Mouse (Mus musculus) midbrain, embryonic 13.5 days (tissue): ENCODE measurements around the gene H2-Q2. TPM values are rescaled to one million over a fixed set of nuclear protein-coding genes. Genes with fewer than 3 reads are reported as not detected.
"Not testable (repeated sequence)": the region's sequence is repeated elsewhere in the genome, so short reads cannot be mapped to it uniquely, and the experiment has no call there.

Source experiments
- ATAC-seq: fragments of 200-750 bp; cut with Nextera tagmentation; 2 replicates; pipeline ENCODE4 v1.8.0; 2017; ENCODE audit warnings: mild to moderate bottlenecking, moderate TSS enrichment, moderate library complexity
- H3K27ac ChIP-seq: fragments of 300-500 bp; sonication (generic); 2 replicates; pipeline ENCODE4 v1.5.1; 2015; ENCODE audit warnings: inconsistent platforms, mild to moderate bottlenecking, moderate library complexity
- H3K27me3 ChIP-seq: fragments of 300-500 bp; sonication (generic); 2 replicates; pipeline ENCODE4 v1.6.1; 2015; ENCODE audit warnings: mild to moderate bottlenecking, inconsistent platforms
- H3K36me3 ChIP-seq: fragments of 300-500 bp; sonication (generic); 2 replicates; pipeline ENCODE4 v1.6.1; 2015; ENCODE audit warnings: mild to moderate bottlenecking, inconsistent platforms
- H3K4me1 ChIP-seq: fragments of 300-500 bp; sonication (generic); replicated peaks from 2 replicates; pipeline ENCODE4 v1.6.1; 2015; ENCODE audit warnings: inconsistent platforms
- H3K4me2 ChIP-seq: fragments of 300-500 bp; sonication (generic); replicated peaks from 2 replicates; pipeline ENCODE4 v1.6.1; 2015; ENCODE audit warnings: moderate library complexity, mild to moderate bottlenecking, inconsistent platforms
- H3K4me3 ChIP-seq: fragments of 300-500 bp; sonication (generic); replicated peaks from 2 replicates; pipeline ENCODE4 v1.5.1; 2015; ENCODE audit warnings: mild to moderate bottlenecking, inconsistent platforms
- H3K9ac ChIP-seq: fragments of 300-500 bp; sonication (generic); replicated peaks from 2 replicates; pipeline ENCODE4 v1.6.1; 2015; ENCODE audit warnings: mild to moderate bottlenecking, inconsistent platforms
- H3K9me3 ChIP-seq: fragments of 300-500 bp; sonication (generic); 2 replicates; pipeline ENCODE4 v1.6.1; 2016; ENCODE audit warnings: mild to moderate bottlenecking, inconsistent platforms
- WGBS: fragments of 180-500 bp; shearing (Covaris S2); methylation state at CpG from one replicate; pipeline ENCODE4 v1.1.7; 2015; 5-methylcytosine and 5-hydroxymethylcytosine counted together
- polyA plus RNA-seq: library from polyadenylated mRNA; unstranded; fragments of >200 nt; fragmentation: Nextera tagmentation; extraction: Ambion mirVana; gene quantifications from 2 replicates; pipeline ENCODE4 v1.2.1, GENCODE M21; 2015

H2-Q2 gene
- polyA plus RNA-seq, 1 experiment from 2014 or later = 0.30 TPM

GRCm38 (mm10) chr17:35326000-35326399 lies 16.0 kb upstream of the H2-Q2 start:
- H3K4me3 ChIP-seq, H3K36me3 ChIP-seq, H3K9me3 ChIP-seq, H3K9ac ChIP-seq, H3K4me1 ChIP-seq, ATAC-seq, H3K27ac ChIP-seq, H3K4me2 ChIP-seq: not testable (repeated sequence)
- peaks cover 22% of the 10 kb centered on the region for H3K27me3 ChIP-seq

DNA sequence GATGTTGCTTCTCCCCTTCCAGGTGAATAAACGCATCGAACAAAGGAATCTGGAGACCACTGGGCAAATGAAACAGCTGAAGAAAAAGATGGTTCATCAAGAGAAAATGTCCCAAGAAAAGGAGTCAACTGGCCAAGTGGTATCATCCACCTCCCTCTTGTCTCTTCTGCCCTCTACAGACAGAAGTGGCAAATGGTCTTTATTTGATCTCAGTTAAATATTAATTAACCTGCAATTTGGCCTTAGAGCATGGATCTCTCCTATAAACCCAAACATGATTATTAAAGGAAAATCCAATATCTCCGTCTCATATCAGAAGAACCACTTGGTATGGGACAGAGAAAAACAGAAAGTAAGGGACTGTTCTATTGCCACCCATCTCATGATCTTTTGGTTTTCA lies 12.3 kb upstream of the H2-Q2 start:
- not testable (repeated sequence) for H3K4me3 ChIP-seq, H3K36me3 ChIP-seq, H3K4me1 ChIP-seq, H3K9ac ChIP-seq, H3K4me2 ChIP-seq, H3K27ac ChIP-seq, ATAC-seq, H3K27me3 ChIP-seq, H3K9me3 ChIP-seq
- 59% methylated on average over 3 of the region's 3 CpGs for WGBS

DNA sequence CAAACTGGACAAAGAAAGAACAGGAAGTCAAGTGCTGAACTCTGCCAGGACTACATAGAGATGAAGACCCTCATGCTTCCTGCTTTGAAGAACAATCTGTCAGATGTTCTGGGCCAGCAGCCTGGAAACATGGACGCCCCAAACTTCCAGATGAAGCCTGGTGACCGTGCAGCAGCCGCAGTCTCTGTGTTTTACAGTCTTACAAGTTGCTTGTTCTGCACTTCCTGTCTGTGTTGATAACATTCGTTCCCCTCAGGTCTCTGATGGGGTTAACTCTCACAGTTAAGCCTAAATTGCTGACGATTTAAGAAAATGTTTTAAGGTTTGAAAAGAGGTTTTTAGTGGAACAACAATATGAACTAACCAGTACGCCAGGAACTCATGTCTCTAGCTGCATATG lies 10.5 kb upstream of the H2-Q2 start:
- not testable (repeated sequence) for H3K9ac ChIP-seq, H3K4me2 ChIP-seq, H3K27me3 ChIP-seq, H3K27ac ChIP-seq, H3K4me1 ChIP-seq, ATAC-seq, H3K4me3 ChIP-seq, H3K36me3 ChIP-seq, H3K9me3 ChIP-seq
- WGBS = 76% methylated on average over 6 of the region's 6 CpGs

GRCm38 (mm10) chr17:35342711-35343476 lies 852 bp downstream of the H2-Q2 start:
- Histone ChIP-seq H3K4me1 (peaks cover 13% of the 10 kb centered on the region), H3K4me2 (peak overlapping the region; percentile 81), H3K27me3 (peaks cover 54% of the 10 kb centered on the region), H3K4me3 (peak overlapping the region; percentile 45), H3K36me3 (no peaks in the 10 kb centered on the region), H3K9me3 (no peaks in the 10 kb centered on the region), H3K27ac (no peak overlapping the region), H3K9ac (peak overlapping the region; percentile 61)
- 0 out of 2 replicates have a peak, but pooled peaks have one; percentile 30 for ATAC-seq
- WGBS = 2% methylated on average over 46 of the region's 46 CpGs

GRCm38 (mm10) chr17:35347659-35348058 lies 5.6 kb downstream of the H2-Q2 start:
- H3K27me3 ChIP-seq = peaks cover 26% of the 10 kb centered on the region
- not testable (repeated sequence) for H3K36me3 ChIP-seq, ATAC-seq, H3K4me1 ChIP-seq, H3K27ac ChIP-seq, H3K4me3 ChIP-seq, H3K9me3 ChIP-seq, H3K9ac ChIP-seq, H3K4me2 ChIP-seq

- H3K4me3 ChIP-seq, H3K4me2 ChIP-seq, H3K4me1 ChIP-seq, H3K36me3 ChIP-seq, H3K9ac ChIP-seq, H3K27ac ChIP-seq, H3K9me3 ChIP-seq, ATAC-seq: not testable (repeated sequence)
- 80% methylated on average over 6 of the region's 6 CpGs for WGBS
- peaks cover 12% of the 10 kb centered on the region; the same call in 1 of the 2 replicates for H3K27me3 ChIP-seq
Observed at GRCm38 (mm10) chr17:35353275-35353674, 11.2 kb downstream of the H2-Q2 start.

GRCm38 (mm10) chr17:35354071-35354470 lies 12.0 kb downstream of the H2-Q2 start:
- Histone ChIP-seq H3K9me3 (no peaks in the 10 kb centered on the region), H3K4me1 (peaks cover 3% of the 10 kb centered on the region), H3K4me2 (no peak overlapping the region), H3K36me3 (no peaks in the 10 kb centered on the region), H3K27me3 (peaks cover 19% of the 10 kb centered on the region), H3K27ac (no peak overlapping the region), H3K9ac (no peak overlapping the region), H3K4me3 (no peak overlapping the region)
- no peak for ATAC-seq
- WGBS = 86% methylated on average over 2 of the region's 2 CpGs

- Histone ChIP-seq H3K4me3 (no peak overlapping the region), H3K4me1 (peaks cover 8% of the 10 kb centered on the region), H3K9me3 (no peaks in the 10 kb centered on the region), H3K9ac (no peak overlapping the region), H3K4me2 (no peak overlapping the region), H3K27me3 (peaks cover 29% of the 10 kb centered on the region), H3K36me3 (no peaks in the 10 kb centered on the region), H3K27ac (no peak overlapping the region)
- no peak for ATAC-seq
- WGBS = 54% methylated on average over 1 of the region's 1 CpGs
Observed at GRCm38 (mm10) chr17:35357086-35357485, 15.0 kb downstream of the H2-Q2 start.

DNA sequence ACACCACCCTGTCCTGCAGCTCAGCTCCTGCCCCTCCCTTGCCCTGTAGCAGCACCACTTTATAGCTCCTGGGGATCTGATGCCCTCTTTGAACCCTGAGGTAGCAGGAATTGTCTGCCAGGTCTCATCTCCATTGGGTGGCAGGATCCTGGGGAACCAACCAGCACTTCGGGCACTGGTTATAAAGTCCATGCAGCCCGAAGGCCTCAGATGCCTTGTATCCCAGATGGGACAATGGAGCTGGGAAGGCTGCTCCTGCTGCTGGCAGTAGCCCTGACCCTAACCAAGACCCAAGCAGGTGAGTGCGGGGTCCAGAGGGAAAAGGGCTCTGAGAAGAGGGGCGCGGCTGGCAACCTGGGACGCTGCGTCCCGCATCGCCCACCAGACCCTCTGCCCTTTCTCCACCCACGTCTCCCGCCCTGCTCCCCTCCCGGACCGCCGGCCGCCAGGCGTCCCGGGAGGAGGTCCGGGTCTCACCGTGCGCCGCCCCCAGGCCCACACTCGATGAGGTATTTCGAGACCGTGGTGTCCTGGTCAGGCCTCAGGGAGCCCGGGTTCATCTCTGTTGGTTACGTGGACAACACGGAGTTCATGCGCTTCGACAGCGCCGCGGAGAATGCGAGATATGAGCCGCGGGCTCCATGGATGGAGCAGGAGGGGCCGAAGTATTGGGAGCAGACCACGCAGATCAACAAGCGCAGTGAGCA lies 16.9 kb downstream of the H2-Q2 start:
- Histone ChIP-seq H3K27me3 (peaks cover 29% of the 10 kb centered on the region), H3K4me2 (peak overlapping the region; percentile 65), H3K36me3 (no peaks in the 10 kb centered on the region), H3K9me3 (peaks cover 6% of the 10 kb centered on the region; the same call in 1 of the 2 replicates), H3K4me3 (peak overlapping the region; percentile 36), H3K4me1 (peaks cover 8% of the 10 kb centered on the region), H3K9ac (peak overlapping the region; percentile 52), H3K27ac (no peak overlapping the region)
- WGBS = 8% methylated on average over 28 of the region's 38 CpGs
- ATAC-seq = no peak

DNA sequence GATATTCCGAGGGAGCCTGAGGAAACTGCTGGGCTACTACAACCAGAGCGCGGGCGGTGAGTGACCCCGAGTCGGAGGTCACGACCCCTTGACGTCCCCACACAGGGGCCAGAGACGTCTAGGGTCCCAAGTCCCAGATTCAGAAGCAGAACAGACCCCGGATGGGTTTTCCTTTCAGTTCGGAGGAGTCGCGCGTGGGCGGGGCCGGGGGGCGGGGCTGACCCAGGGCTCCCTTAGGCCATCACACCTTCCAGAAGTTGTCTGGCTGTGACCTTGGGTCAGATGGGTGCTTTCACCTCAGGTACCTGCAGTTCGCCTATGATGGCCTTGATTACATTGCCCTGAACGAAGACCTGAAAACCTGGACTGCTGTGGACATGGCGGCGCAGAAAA lies 17.4 kb downstream of the H2-Q2 start:
- Histone ChIP-seq H3K4me1 (peaks cover 8% of the 10 kb centered on the region), H3K4me3 (peak overlapping the region; percentile 36), H3K4me2 (peak overlapping the region; percentile 65), H3K9ac (peak overlapping the region; percentile 52), H3K36me3 (no peaks in the 10 kb centered on the region), H3K9me3 (peaks cover 6% of the 10 kb centered on the region; the same call in 1 of the 2 replicates), H3K27me3 (peaks cover 29% of the 10 kb centered on the region), H3K27ac (no peak overlapping the region)
- WGBS = 17% methylated on average over 21 of the region's 21 CpGs
- no peak for ATAC-seq

GRCm38 (mm10) chr17:35379369-35379728 lies 37.3 kb downstream of the H2-Q2 start, which contains the start of gene H2-Q4:
Gene H2-Q4 (plus strand): TSS chr17:35379617.
- peaks cover 5% of the 10 kb centered on the region; the same call in 1 of the 2 replicates for H3K4me1 ChIP-seq
- H3K27me3 ChIP-seq = peaks cover 14% of the 10 kb centered on the region
- no peaks in the 10 kb centered on the region for H3K36me3 ChIP-seq
- H3K27ac ChIP-seq = no peak within 1 kb of the TSS
- H3K4me2 ChIP-seq = peak within 1 kb of the TSS; percentile 87
- ATAC-seq = peak; percentile 87
- no peaks in the 10 kb centered on the region for H3K9me3 ChIP-seq
- H3K9ac ChIP-seq = peak within 1 kb of the TSS; percentile 62
- peak within 1 kb of the TSS; percentile 54 for H3K4me3 ChIP-seq
- under 1% methylated on average over 16 of the region's 16 CpGs for whole genome bisulfite sequencing

DNA sequence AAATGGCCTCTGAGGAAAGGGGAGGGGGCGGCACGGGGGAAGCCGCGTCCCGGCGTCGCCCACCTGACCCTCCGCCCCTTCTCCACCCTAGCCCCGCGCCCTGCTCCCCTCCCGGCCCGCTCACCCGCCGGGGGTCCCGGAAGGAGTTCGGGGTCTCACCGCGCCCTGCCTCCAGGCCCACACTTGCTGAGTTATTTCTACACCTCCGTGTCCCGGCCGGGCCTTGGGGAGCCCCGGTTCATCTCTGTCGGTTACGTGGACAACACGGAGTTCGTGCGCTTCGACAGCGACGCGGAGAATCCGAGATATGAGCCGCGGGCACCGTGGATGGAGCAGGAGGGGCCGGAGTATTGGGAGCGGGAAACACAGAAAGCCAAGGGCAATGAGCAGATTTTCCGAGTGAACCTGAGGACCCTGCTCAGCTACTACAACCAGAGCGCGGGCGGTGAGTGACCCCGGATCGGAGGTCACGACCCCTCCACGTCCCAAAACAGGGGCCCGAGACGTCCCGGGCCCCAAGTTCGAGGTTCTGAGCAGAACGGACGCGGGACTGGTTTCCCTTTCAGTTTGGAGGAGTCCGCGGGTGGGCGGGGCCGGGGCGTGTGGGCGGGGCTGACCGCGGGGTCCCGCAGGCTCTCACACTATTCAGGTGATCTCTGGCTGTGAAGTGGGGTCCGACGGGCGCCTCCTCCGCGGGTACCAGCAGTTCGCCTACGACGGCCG lies 37.8 kb downstream of the H2-Q2 start:
- 1% methylated on average over 64 of the region's 70 CpGs for WGBS
- Histone ChIP-seq H3K9me3 (no peaks in the 10 kb centered on the region), H3K27me3 (peaks cover 14% of the 10 kb centered on the region), H3K4me1 (peaks cover 5% of the 10 kb centered on the region; the same call in 1 of the 2 replicates), H3K4me3 (peak overlapping the region; percentile 54), H3K36me3 (no peaks in the 10 kb centered on the region), H3K4me2 (peak overlapping the region; percentile 87), H3K9ac (peak overlapping the region; percentile 62), H3K27ac (no peak overlapping the region)
- ATAC-seq = peak; percentile 65
